Mouse (Mus musculus) forebrain, embryonic 11.5 days (tissue): ENCODE results near the gene Slc25a3. TPM values are rescaled to one million over a fixed set of nuclear protein-coding genes. Genes with fewer than 3 reads are reported as not detected.

ENCODE experiments used
- ATAC-seq: fragments of 200-750 bp; cut with Nextera tagmentation; replicated peaks from 2 replicates; pipeline ENCODE4 v1.8.0; 2017; ENCODE audit warnings: moderate TSS enrichment; ENCODE audit not compliant: low FRiP score
- DNase-seq: peaks from one replicate; pipeline ENCODE4 v3.0.0-alpha.2; 2017; ENCODE audit warnings: low spot score
- H3K27ac ChIP-seq: fragments of 300-500 bp; sonication (generic); 2 replicates; pipeline ENCODE4 v1.5.1; 2014; ENCODE audit warnings: low read depth, low read length
- H3K27me3 ChIP-seq: fragments of 300-500 bp; sonication (generic); 2 replicates; pipeline ENCODE4 v1.6.1; 2014; ENCODE audit warnings: mild to moderate bottlenecking, low read length, mixed read lengths; ENCODE audit not compliant: control insufficient read depth, insufficient read depth
- H3K36me3 ChIP-seq: fragments of 300-500 bp; sonication (generic); 2 replicates; pipeline ENCODE4 v1.6.1; 2014; ENCODE audit warnings: mild to moderate bottlenecking, low read length, moderate library complexity, mixed read lengths; ENCODE audit not compliant: control insufficient read depth, insufficient read depth
- H3K4me1 ChIP-seq: fragments of 300-500 bp; sonication (generic); replicated peaks from 2 replicates; pipeline ENCODE4 v1.6.1; 2014; ENCODE audit warnings: low read length, mixed read lengths; ENCODE audit not compliant: control insufficient read depth, insufficient read depth
- H3K4me2 ChIP-seq: fragments of 300-500 bp; sonication (generic); 2 replicates; pipeline ENCODE4 v1.6.1; 2014; ENCODE audit warnings: low read depth, mild to moderate bottlenecking, low read length, moderate library complexity, mixed read lengths; ENCODE audit not compliant: severe bottlenecking
- H3K4me3 ChIP-seq: fragments of 300-500 bp; sonication (generic); 2 replicates; pipeline ENCODE4 v1.5.1; 2014; ENCODE audit warnings: low read depth, low read length
- H3K9ac ChIP-seq: fragments of 300-500 bp; sonication (generic); 2 replicates; pipeline ENCODE4 v1.6.1; 2014; ENCODE audit warnings: low read length
- H3K9me3 ChIP-seq: fragments of 300-500 bp; sonication (generic); 2 replicates; pipeline ENCODE4 v1.6.1; 2016; ENCODE audit warnings: low read length, mixed read lengths; ENCODE audit not compliant: control insufficient read depth
- WGBS: fragments of 180-500 bp; shearing (Covaris S2); extraction: QIAGEN DNeasy Blood & Tissue Kit; methylation state at CpG from one replicate; pipeline ENCODE4 v1.1.7; 2014; 5-methylcytosine and 5-hydroxymethylcytosine counted together
- polyA plus RNA-seq: library from polyadenylated mRNA; unstranded; fragments of >200 nt; fragmentation: Nextera tagmentation; extraction: Ambion mirVana; gene quantifications from 2 replicates; pipeline ENCODE4 v1.2.1, GENCODE M21; 2014

Gene Slc25a3
- polyA plus RNA-seq, 1 experiment from 2014 or later: 404 TPM

- ATAC-seq: no peak
- WGBS: 56% methylated on average over 12 of the region's 12 CpGs
- Histone ChIP-seq H3K9me3 (no peaks in the 10 kb centered on the region), H3K4me3 (peak overlapping the region; percentile 88), H3K4me1 (0 out of 2 replicates have a peak, but pooled peaks cover 2% of the 10 kb centered on the region), H3K36me3 (no peaks in the 10 kb centered on the region), H3K27ac (no peak overlapping the region), H3K4me2 (peak overlapping the region; percentile 64), H3K27me3 (no peaks in the 10 kb centered on the region), H3K9ac (peak overlapping the region; percentile 62)
- DNase-seq: no peak
Observed at GRCm38 (mm10) chr10:91083393-91083927, 40.4 kb downstream of the Slc25a3 start.

DNA sequence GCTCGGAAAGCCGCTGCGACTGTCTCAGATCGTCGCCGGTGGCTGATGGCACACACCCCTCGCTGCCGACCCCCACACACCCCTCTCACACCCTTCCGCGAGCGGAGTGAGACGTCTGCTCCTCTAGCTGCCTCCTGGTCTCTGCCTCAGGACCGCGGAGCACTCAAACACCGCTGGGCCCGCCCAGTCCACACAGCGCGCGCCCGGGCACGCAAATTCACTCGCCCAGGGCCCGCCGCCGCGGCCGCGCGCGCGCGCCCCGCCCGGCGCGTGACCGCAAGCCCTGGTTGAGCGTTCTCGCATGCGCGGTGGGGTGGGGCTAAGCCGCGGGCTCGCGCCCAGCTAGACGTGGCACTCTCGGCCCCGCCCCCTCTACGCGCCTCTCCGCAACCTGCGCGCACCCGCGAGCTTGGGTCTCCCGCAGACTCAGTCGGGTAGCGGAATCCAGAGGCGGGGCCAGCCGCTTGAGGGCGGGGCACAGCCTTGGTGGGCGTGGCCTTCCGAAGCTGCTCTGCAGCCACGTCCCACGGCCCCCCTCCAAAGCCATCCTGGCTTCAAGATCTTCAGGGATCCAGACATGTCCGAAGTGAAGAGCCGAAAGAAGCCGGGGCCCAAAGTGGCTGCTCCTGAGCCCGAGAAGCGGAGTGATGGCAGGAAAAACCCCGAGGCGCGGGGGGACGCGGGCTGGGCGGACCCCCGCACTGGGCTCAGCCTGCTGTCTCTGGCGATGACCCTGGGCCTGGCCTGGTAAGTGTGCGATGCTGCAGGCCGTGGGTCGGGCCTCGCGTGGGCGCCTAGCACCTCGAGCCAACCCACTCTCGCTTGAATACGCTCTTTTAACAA lies 41.1 kb downstream of the Slc25a3 start, which contains the start of the genes Apaf1 and Ikbip:
Apaf1 (minus strand) TSS at position 221 of the 843 bp plus-strand sequence.
Ikbip (plus strand) TSS at position 391 of the 843 bp plus-strand sequence.
- Histone ChIP-seq H3K9ac (peak within 1 kb of the TSS; percentile 87), H3K36me3 (no peaks in the 10 kb centered on the region), H3K4me1 (0 out of 2 replicates have a peak, but pooled peaks cover 2% of the 10 kb centered on the region), H3K4me2 (peak within 1 kb of the TSS; percentile 71), H3K4me3 (peak within 1 kb of the TSS; percentile 88), H3K27me3 (no peaks in the 10 kb centered on the region), H3K9me3 (no peaks in the 10 kb centered on the region), H3K27ac (peak within 1 kb of the TSS; percentile 71)
- peak; percentile 97 for ATAC-seq
- under 1% methylated on average over 86 of the region's 87 CpGs for WGBS
- DNase-seq: peak; percentile 100

DNA sequence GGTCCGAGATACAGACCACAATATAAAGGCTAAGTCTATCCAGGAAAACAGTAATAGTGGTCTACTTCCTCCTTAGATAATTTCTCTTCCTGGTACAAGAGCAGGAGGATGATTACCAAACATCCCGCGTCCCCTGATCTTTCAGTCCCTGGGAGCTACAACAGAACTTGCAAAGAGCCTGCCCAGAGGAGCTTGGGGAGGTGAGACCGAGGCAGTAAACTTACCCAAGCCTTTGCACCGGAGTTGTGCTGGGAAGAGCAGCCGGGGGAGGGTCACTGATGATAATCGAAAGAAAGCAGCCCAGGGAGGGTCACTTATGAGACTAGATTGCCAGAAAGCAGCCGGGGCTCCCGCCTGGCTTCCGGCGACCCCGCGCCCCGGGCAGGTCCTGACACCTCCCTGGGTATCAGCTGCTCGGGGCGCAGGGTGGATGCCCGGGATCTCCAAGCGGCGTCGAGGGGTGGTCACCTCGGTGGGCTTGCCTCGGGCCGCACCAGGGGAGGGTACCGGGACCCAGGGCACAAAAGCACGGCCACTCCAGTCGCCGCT lies 41.8 kb downstream of the Slc25a3 start:
- DNase-seq (no peak), ATAC-seq (peak; percentile 59)
- Histone ChIP-seq H3K4me2 (peak overlapping the region; percentile 71), H3K27ac (peak overlapping the region; percentile 71), H3K4me1 (0 out of 2 replicates have a peak, but pooled peaks cover 2% of the 10 kb centered on the region), H3K27me3 (no peaks in the 10 kb centered on the region), H3K9ac (peak overlapping the region; percentile 87), H3K4me3 (peak overlapping the region; percentile 88), H3K36me3 (no peaks in the 10 kb centered on the region), H3K9me3 (no peaks in the 10 kb centered on the region)
- under 1% methylated on average over 27 of the region's 27 CpGs for WGBS

DNA sequence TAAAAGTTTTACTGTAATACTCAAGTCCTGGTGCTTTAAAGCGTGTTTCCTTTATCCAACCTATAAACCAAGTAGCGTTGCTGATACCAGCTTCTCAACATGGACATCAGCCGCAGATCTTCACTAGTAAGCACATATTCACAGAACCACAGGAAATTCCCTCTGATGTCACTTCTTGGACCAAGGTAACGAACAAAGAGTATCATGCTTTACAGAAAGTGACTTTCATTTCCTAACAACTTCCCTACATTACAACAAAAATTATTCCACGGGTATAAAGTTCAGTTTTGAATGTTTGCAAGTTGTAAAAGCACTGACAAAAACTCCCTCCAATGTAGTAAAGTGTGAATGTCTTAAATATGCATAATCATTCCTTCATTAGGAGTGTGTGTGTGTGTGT lies 43.3 kb downstream of the Slc25a3 start:
- Histone ChIP-seq H3K9me3 (no peaks in the 10 kb centered on the region), H3K4me1 (0 out of 2 replicates have a peak, but pooled peaks cover 2% of the 10 kb centered on the region), H3K9ac (no peak overlapping the region), H3K27ac (no peak overlapping the region), H3K4me3 (no peak overlapping the region), H3K36me3 (no peaks in the 10 kb centered on the region), H3K27me3 (no peaks in the 10 kb centered on the region), H3K4me2 (no peak overlapping the region)
- DNase-seq (no peak), ATAC-seq (no peak)
- WGBS: 90% methylated on average over 5 of the region's 5 CpGs

- no peaks in the 10 kb centered on the region for H3K9me3 ChIP-seq
- DNase-seq: no peak
- no peak overlapping the region for H3K4me2 ChIP-seq
- H3K27ac ChIP-seq: no peak overlapping the region
- no peak for ATAC-seq
- no peak overlapping the region for H3K9ac ChIP-seq
- no peaks in the 10 kb centered on the region for H3K4me1 ChIP-seq
- H3K36me3 ChIP-seq: no peaks in the 10 kb centered on the region; the same call in 1 of the 2 replicates
- 82% methylated on average over 2 of the region's 2 CpGs for WGBS
- H3K27me3 ChIP-seq: no peaks in the 10 kb centered on the region
- H3K4me3 ChIP-seq: no peak overlapping the region
Observed at GRCm38 (mm10) chr10:91076667-91077066, 47.2 kb downstream of the Slc25a3 start.

- no peak overlapping the region for H3K4me2 ChIP-seq
- DNase-seq: no peak
- no peaks in the 10 kb centered on the region; the same call in 1 of the 2 replicates for H3K36me3 ChIP-seq
- no peaks in the 10 kb centered on the region for H3K27me3 ChIP-seq
- WGBS: 91% methylated on average over 3 of the region's 3 CpGs
- no peak overlapping the region for H3K9ac ChIP-seq
- H3K4me3 ChIP-seq: no peak overlapping the region
- no peak for ATAC-seq
- no peaks in the 10 kb centered on the region for H3K9me3 ChIP-seq
- H3K4me1 ChIP-seq: no peaks in the 10 kb centered on the region
- H3K27ac ChIP-seq: no peak overlapping the region
Observed at GRCm38 (mm10) chr10:91073345-91073744, 50.5 kb downstream of the Slc25a3 start.

- no peak for ATAC-seq
- Histone ChIP-seq H3K9me3 (no peaks in the 10 kb centered on the region), H3K27me3 (no peaks in the 10 kb centered on the region), H3K4me2 (no peak overlapping the region), H3K4me1 (no peaks in the 10 kb centered on the region), H3K4me3 (no peak overlapping the region), H3K9ac (no peak overlapping the region), H3K36me3 (peaks cover 2% of the 10 kb centered on the region; the same call in 1 of the 2 replicates), H3K27ac (no peak overlapping the region)
- WGBS: 58% methylated on average over 1 of the region's 1 CpGs
- no peak for DNase-seq
Observed at GRCm38 (mm10) chr10:91071768-91072167, 52.1 kb downstream of the Slc25a3 start.
